Mouse (Mus musculus) embryonic facial prominence, embryonic 11.5 days (tissue): ENCODE data around the gene Fgf12. TPM values are rescaled to one million over a fixed set of nuclear protein-coding genes. Genes with fewer than 3 reads are reported as not detected.
A peak's percentile ranks its signal among the peaks of the same experiment; 100 is the strongest.

ENCODE experiments used
- microRNA counts: library from miRNA; unstranded; fragments of <30 nt; microRNA quantifications from one replicate; lab custom pipeline; 2016
- microRNA-seq: library from miRNA; unstranded; fragments of <30 nt; microRNA quantifications from one replicate; pipeline ENCODE4, GENCODE M21; 2016; ENCODE audit warnings: borderline number of aligned reads
- polyA plus RNA-seq: library from polyadenylated mRNA; unstranded; fragments of >200 nt; fragmentation: Nextera tagmentation; extraction: Ambion mirVana; gene quantifications from 2 replicates; pipeline ENCODE4 v1.2.1, GENCODE M21; 2014

Fgf12 gene
- polyA plus RNA-seq, 1 experiment from 2014 or later: 3.4 TPM

MicroRNAs encoded within 50 kb of the gene (microRNA counts, 519-probe panel; counts per million panel counts)
- 2,891 counts per million, percentile 36 among the panel's probes with 10 or more counts for microRNA mmu-miR-690 (lab: Ali Mortazavi, UCI)

Small RNAs within 50 kb of the gene (microRNA-seq; reads per million reads assigned to microRNA genes)
- gene Mir690: not detected

Other genes starting within 250 kb of the Fgf12 start
- 11.5 and 11.6 TPM in 2 replicates for gene Mb21d2, start 176.6 kb upstream of the Fgf12 start, polyA plus RNA-seq